Mouse (Mus musculus): ENCODE results near the gene Gm49368. TPM values are rescaled to one million over a fixed set of nuclear protein-coding genes. Genes with fewer than 3 reads are reported as not detected.

Gm49368 gene
- polyA plus RNA-seq, 1 experiment from 2014 or later, result not detected

DNA sequence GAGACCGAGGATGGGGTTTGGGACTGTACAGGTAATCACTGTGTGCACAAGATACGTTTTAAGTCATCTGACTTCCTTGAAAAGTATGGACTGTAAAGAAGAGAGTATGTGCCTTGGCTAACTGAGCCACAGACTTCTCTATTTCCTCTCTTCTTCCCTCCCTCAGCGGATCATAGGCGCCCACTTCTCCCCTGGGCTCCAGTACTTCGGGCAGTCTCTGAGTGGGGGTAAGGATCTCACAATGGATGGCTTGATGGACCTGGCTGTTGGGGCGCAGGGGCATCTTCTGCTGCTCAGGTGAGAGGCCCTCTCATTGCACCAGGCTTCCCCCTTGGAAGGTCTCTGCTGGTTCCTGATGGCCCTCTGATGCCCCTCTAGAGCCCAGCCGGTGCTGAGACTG is 45.0 kb downstream of the Gm49368 start:
- no peak overlapping the region for H3K9ac ChIP-seq
- no peak overlapping the region for H3K4me2 ChIP-seq (replicated peaks)
- no peaks in the 10 kb centered on the region for H3K4me1 ChIP-seq
- H3K4me3 ChIP-seq, result no peak overlapping the region
- WGBS, result 85% methylated on average over 7 of the region's 7 CpGs
- no peaks in the 10 kb centered on the region for H3K27me3 ChIP-seq
- H3K36me3 ChIP-seq, result no peaks in the 10 kb centered on the region
- no peak for ATAC-seq (ENCODE audit: insufficient number of reproducible peaks, insufficient read depth, low FRiP score, low TSS enrichment)
- no peaks in the 10 kb centered on the region for H3K9me3 ChIP-seq
- no peak overlapping the region for H3K27ac ChIP-seq

GRCm38 (mm10) chr7:128110314-128110713 is 47.8 kb downstream of the Gm49368 start:
- H3K27me3 ChIP-seq, result no peaks in the 10 kb centered on the region
- 72% methylated on average over 2 of the region's 2 CpGs for WGBS
- H3K36me3 ChIP-seq, result no peaks in the 10 kb centered on the region
- H3K4me2 ChIP-seq (replicated peaks), result no peak overlapping the region
- H3K9ac ChIP-seq, result no peak overlapping the region
- H3K27ac ChIP-seq, result no peak overlapping the region
- no peaks in the 10 kb centered on the region for H3K4me1 ChIP-seq
- no peaks in the 10 kb centered on the region for H3K9me3 ChIP-seq
- no peak for ATAC-seq (ENCODE audit: insufficient number of reproducible peaks, insufficient read depth, low FRiP score, low TSS enrichment)
- no peak overlapping the region for H3K4me3 ChIP-seq

DNA sequence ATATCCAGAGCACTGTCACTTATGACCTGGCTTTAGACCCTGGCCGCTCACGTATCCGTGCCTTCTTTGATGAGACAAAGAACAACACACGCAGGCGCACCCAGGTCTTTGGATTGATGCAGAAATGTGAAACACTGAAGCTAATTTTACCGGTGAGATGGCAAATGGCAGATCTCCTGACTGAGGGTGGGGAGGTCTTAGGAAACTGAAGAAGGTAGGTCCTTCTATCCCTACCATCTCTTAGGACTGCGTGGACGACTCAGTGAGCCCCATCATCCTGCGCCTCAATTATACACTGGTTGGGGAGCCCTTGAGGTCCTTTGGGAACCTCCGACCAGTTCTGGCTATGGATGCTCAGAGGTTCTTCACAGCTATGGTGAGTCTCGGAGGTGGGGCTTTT is 49.6 kb downstream of the Gm49368 start:
- no peaks in the 10 kb centered on the region for H3K9me3 ChIP-seq
- H3K4me2 ChIP-seq (replicated peaks), result no peak overlapping the region
- WGBS, result 89% methylated on average over 11 of the region's 11 CpGs
- H3K9ac ChIP-seq, result no peak overlapping the region
- ATAC-seq (ENCODE audit: insufficient number of reproducible peaks, insufficient read depth, low FRiP score, low TSS enrichment), result no peak
- H3K27ac ChIP-seq, result no peak overlapping the region
- H3K27me3 ChIP-seq, result no peaks in the 10 kb centered on the region
- H3K36me3 ChIP-seq, result no peaks in the 10 kb centered on the region
- H3K4me1 ChIP-seq, result no peaks in the 10 kb centered on the region
- no peak overlapping the region for H3K4me3 ChIP-seq

GRCm38 (mm10) chr7:128114371-128115105 is 52.1 kb downstream of the Gm49368 start:
- ATAC-seq (ENCODE audit: insufficient number of reproducible peaks, insufficient read depth, low FRiP score, low TSS enrichment), result no peak
- Histone ChIP-seq H3K27me3 (no peaks in the 10 kb centered on the region), H3K27ac (no peak overlapping the region), H3K4me2 (replicated peaks) (no peak overlapping the region), H3K4me1 (no peaks in the 10 kb centered on the region), H3K36me3 (no peaks in the 10 kb centered on the region), H3K4me3 (no peak overlapping the region), H3K9me3 (no peaks in the 10 kb centered on the region), H3K9ac (no peak overlapping the region)
- WGBS, result 93% methylated on average over 11 of the region's 11 CpGs

DNA sequence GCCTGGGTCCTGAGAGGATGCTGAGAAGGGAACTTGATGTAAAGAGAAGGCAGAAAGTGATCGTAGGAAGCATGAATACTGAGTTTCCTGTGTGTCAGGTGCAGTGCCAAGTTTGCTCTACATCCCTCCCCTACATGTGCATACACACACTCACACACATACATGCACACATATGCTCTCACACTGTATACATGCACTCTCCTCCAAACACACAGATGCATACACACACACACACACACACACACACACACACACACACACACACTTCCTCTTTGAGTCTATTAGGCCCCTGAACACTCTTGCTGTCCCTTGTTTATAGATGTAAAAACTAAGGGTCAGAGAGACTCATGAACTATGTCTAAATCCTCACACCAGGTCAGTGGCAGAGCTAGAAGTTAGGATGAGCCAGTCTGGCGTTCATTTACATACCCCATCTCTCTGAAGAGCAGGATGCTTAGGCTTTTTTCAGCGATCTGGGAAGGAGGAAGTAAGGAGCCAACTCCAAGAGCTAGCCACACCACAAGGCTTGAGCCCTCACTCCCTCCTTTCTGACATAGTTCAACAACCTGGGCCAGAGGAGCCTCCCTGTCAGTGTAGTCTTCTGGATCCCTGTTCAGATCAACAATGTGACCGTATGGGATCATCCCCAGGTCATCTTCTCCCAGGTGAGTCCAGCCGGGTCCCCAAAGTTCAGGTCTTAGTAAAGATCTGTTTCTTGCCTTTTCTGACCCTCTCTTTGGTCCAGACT is 52.9 kb downstream of the Gm49368 start:
- no peak for ATAC-seq (ENCODE audit: insufficient number of reproducible peaks, insufficient read depth, low FRiP score, low TSS enrichment)
- H3K36me3 ChIP-seq, result no peaks in the 10 kb centered on the region
- 68% methylated on average over 5 of the region's 5 CpGs for WGBS

GRCm38 (mm10) chr7:128116396-128116795 is 53.9 kb downstream of the Gm49368 start:
- no peaks in the 10 kb centered on the region for H3K27me3 ChIP-seq
- ATAC-seq (ENCODE audit: insufficient number of reproducible peaks, insufficient read depth, low FRiP score, low TSS enrichment), result no peak

More for the DNA sequence above, 52.9 kb downstream of the Gm49368 start:
- no peak overlapping the region for H3K9ac ChIP-seq
- no peak overlapping the region for H3K27ac ChIP-seq
- no peak overlapping the region for H3K4me2 ChIP-seq (replicated peaks)
- H3K4me3 ChIP-seq, result no peak overlapping the region
- no peaks in the 10 kb centered on the region for H3K9me3 ChIP-seq
- H3K4me1 ChIP-seq, result no peaks in the 10 kb centered on the region
- H3K27me3 ChIP-seq, result no peaks in the 10 kb centered on the region

GRCm38 (mm10) chr7:128119726-128120490 is 57.4 kb downstream of the Gm49368 start:
- Histone ChIP-seq H3K27ac (no peak overlapping the region), H3K4me3 (no peak overlapping the region), H3K36me3 (no peaks in the 10 kb centered on the region), H3K9me3 (no peaks in the 10 kb centered on the region), H3K4me2 (replicated peaks) (no peak overlapping the region), H3K4me1 (no peaks in the 10 kb centered on the region), H3K27me3 (no peaks in the 10 kb centered on the region), H3K9ac (no peak overlapping the region)
- no peak for ATAC-seq (ENCODE audit: insufficient number of reproducible peaks, insufficient read depth, low FRiP score, low TSS enrichment)
- 82% methylated on average over 6 of the region's 6 CpGs for WGBS

More at GRCm38 (mm10) chr7:128116396-128116795, 53.9 kb downstream of the Gm49368 start:
- H3K9me3 ChIP-seq, result no peaks in the 10 kb centered on the region
- H3K9ac ChIP-seq, result no peak overlapping the region
- H3K4me1 ChIP-seq, result no peaks in the 10 kb centered on the region
- H3K4me2 ChIP-seq (replicated peaks), result no peak overlapping the region
- H3K36me3 ChIP-seq, result no peaks in the 10 kb centered on the region
- WGBS, result 90% methylated on average over 5 of the region's 5 CpGs
- no peak overlapping the region for H3K27ac ChIP-seq
- H3K4me3 ChIP-seq, result no peak overlapping the region

- no peaks in the 10 kb centered on the region for H3K36me3 ChIP-seq
- H3K27me3 ChIP-seq, result no peaks in the 10 kb centered on the region
- H3K27ac ChIP-seq, result no peak within 1 kb of the TSS
- H3K4me3 ChIP-seq, result no peak within 1 kb of the TSS
- WGBS, result 82% methylated on average over 8 of the region's 8 CpGs
- no peak within 1 kb of the TSS for H3K9ac ChIP-seq
- no peaks in the 10 kb centered on the region for H3K9me3 ChIP-seq
- H3K4me2 ChIP-seq (replicated peaks), result no peak within 1 kb of the TSS
- H3K4me1 ChIP-seq, result no peaks in the 10 kb centered on the region
- no peak for ATAC-seq (ENCODE audit: insufficient number of reproducible peaks, insufficient read depth, low FRiP score, low TSS enrichment)
These were observed 66.5 kb downstream of the Gm49368 start, which contains the start of gene Itgax for GRCm38 (mm10) chr7:128128741-128129720. Gene Itgax (plus strand): TSS chr7:128129547.

DNA sequence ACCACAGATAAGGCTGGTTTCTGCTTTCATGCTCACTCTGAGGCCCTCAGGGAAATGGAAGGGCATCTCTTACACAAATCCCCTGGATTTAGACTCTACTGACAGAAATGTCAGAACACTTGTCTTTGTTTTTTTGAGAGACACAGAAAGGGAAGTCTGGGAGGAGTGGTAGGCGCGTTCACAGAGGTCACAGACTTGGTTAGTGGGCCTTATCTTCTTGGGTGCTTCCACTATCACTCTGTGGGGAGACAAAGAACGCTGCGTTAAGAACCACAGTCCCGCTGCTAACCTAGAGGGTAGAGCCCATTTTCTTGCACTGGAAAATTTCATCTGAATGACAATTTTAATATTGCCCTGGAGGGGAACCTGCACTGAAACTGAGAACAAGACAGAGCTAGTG is 69.7 kb downstream of the Gm49368 start:
- Histone ChIP-seq H3K27ac (no peak overlapping the region), H3K4me1 (no peaks in the 10 kb centered on the region), H3K27me3 (no peaks in the 10 kb centered on the region), H3K36me3 (no peaks in the 10 kb centered on the region), H3K4me3 (no peak overlapping the region), H3K9ac (no peak overlapping the region), H3K4me2 (replicated peaks) (no peak overlapping the region), H3K9me3 (no peaks in the 10 kb centered on the region)
- no peak for ATAC-seq (ENCODE audit: insufficient number of reproducible peaks, insufficient read depth, low FRiP score, low TSS enrichment)
- WGBS, result 86% methylated on average over 5 of the region's 5 CpGs

DNA sequence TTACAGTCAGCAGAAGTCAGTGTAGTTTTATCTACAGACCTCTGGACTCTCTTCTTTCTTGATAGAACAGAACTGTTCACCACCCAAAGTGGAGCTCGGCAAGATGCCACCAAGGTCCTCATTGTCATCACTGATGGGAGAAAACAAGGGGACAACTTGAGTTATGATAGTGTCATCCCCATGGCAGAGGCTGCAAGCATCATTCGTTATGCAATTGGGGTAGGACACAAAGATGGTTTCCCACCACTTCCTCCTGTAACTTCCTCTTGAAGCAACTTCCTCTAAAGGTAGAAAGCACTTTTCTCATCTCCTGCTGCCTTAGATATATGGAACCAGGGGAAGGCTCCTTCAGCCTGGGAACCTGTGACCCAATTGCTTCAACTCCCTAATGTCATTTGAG is 71.1 kb downstream of the Gm49368 start:
- WGBS, result 85% methylated on average over 2 of the region's 2 CpGs
- no peaks in the 10 kb centered on the region for H3K4me1 ChIP-seq
- H3K4me2 ChIP-seq (replicated peaks), result no peak overlapping the region
- no peaks in the 10 kb centered on the region for H3K27me3 ChIP-seq
- H3K4me3 ChIP-seq, result no peak overlapping the region
- H3K9ac ChIP-seq, result no peak overlapping the region
- H3K9me3 ChIP-seq, result no peaks in the 10 kb centered on the region
- H3K36me3 ChIP-seq, result no peaks in the 10 kb centered on the region
- no peak overlapping the region for H3K27ac ChIP-seq
- no peak for ATAC-seq (ENCODE audit: insufficient number of reproducible peaks, insufficient read depth, low FRiP score, low TSS enrichment)

GRCm38 (mm10) chr7:128136927-128137326 is 74.4 kb downstream of the Gm49368 start:
- H3K4me2 ChIP-seq (replicated peaks), result no peak overlapping the region
- WGBS, result 56% methylated on average over 4 of the region's 4 CpGs
- H3K4me1 ChIP-seq, result no peaks in the 10 kb centered on the region
- H3K27me3 ChIP-seq, result no peaks in the 10 kb centered on the region
- no peak overlapping the region for H3K27ac ChIP-seq
- H3K4me3 ChIP-seq, result no peak overlapping the region
- H3K36me3 ChIP-seq, result no peaks in the 10 kb centered on the region
- H3K9me3 ChIP-seq, result no peaks in the 10 kb centered on the region
- no peak overlapping the region for H3K9ac ChIP-seq
- no peak for ATAC-seq (ENCODE audit: insufficient number of reproducible peaks, insufficient read depth, low FRiP score, low TSS enrichment)

All from embryonic facial prominence, embryonic 12.5 days (tissue).